Mouse (Mus musculus): ENCODE measurements around the gene Gm20683. TPM values are rescaled to one million over a fixed set of nuclear protein-coding genes. Genes with fewer than 3 reads are reported as not detected.

The Gm20683 gene
- polyA plus RNA-seq, 1 experiment from 2014 or later: 1.4 TPM

GRCm38 (mm10) chr17:25824362-25825142, 17.0 kb downstream of the Gm20683 start:
- 69% methylated on average over 17 of the region's 17 CpGs for WGBS
- H3K4me2 ChIP-seq (replicated peaks; ENCODE audit: low read depth, low read length): peak overlapping the region; percentile 87
- no peak for ATAC-seq (ENCODE audit: insufficient number of reproducible peaks, insufficient read depth, low FRiP score, low read depth)
- H3K4me3 ChIP-seq (ENCODE audit: low read depth, low read length): peak overlapping the region; percentile 61
- no peak overlapping the region for H3K27ac ChIP-seq (ENCODE audit: low read length)
- no peaks in the 10 kb centered on the region for H3K9me3 ChIP-seq (ENCODE audit: control insufficient read depth, low read depth, low read length)
- peaks cover 9% of the 10 kb centered on the region for H3K27me3 ChIP-seq (ENCODE audit: control insufficient read depth, insufficient read depth, low read length)
- H3K4me1 ChIP-seq (ENCODE audit: control insufficient read depth, insufficient read depth, low read length): peaks cover 19% of the 10 kb centered on the region
- H3K36me3 ChIP-seq (ENCODE audit: control insufficient read depth, insufficient read depth, low read length): peaks cover 16% of the 10 kb centered on the region
- peak overlapping the region; percentile 63; the same call in 1 of the 2 replicates for H3K9ac ChIP-seq (replicated peaks; ENCODE audit: low read depth, low read length)

GRCm38 (mm10) chr17:25823452-25823851, 18.1 kb downstream of the Gm20683 start, which contains the start of gene Wdr24:
TSS of gene Wdr24 (plus strand) at chr17:25823627.
- Histone ChIP-seq H3K4me1 (ENCODE audit: control insufficient read depth, insufficient read depth, low read length) (peaks cover 16% of the 10 kb centered on the region), H3K4me2 (replicated peaks; ENCODE audit: low read depth, low read length) (peak within 1 kb of the TSS; percentile 87), H3K4me3 (ENCODE audit: low read depth, low read length) (peak within 1 kb of the TSS; percentile 61), H3K36me3 (ENCODE audit: control insufficient read depth, insufficient read depth, low read length) (peaks cover 16% of the 10 kb centered on the region; the same call in 1 of the 2 replicates), H3K9ac (replicated peaks; ENCODE audit: low read depth, low read length) (peak within 1 kb of the TSS; percentile 63), H3K27me3 (ENCODE audit: control insufficient read depth, insufficient read depth, low read length) (peaks cover 20% of the 10 kb centered on the region), H3K27ac (ENCODE audit: low read length) (no peak within 1 kb of the TSS), H3K9me3 (ENCODE audit: control insufficient read depth, low read depth, low read length) (no peaks in the 10 kb centered on the region)
- ATAC-seq (ENCODE audit: insufficient number of reproducible peaks, insufficient read depth, low FRiP score, low read depth): peak; percentile 77; the same call in 1 of the 2 replicates
- WGBS: under 1% methylated on average over 18 of the region's 18 CpGs

- no peaks in the 10 kb centered on the region for H3K9me3 ChIP-seq (ENCODE audit: control insufficient read depth, low read depth, low read length)
- H3K4me2 ChIP-seq (replicated peaks; ENCODE audit: low read depth, low read length): peak overlapping the region; percentile 20; the same call in 1 of the 2 replicates
- H3K27ac ChIP-seq (ENCODE audit: low read length): no peak overlapping the region
- H3K36me3 ChIP-seq (ENCODE audit: control insufficient read depth, insufficient read depth, low read length): no peaks in the 10 kb centered on the region
- peaks cover 5% of the 10 kb centered on the region for H3K4me1 ChIP-seq (ENCODE audit: control insufficient read depth, insufficient read depth, low read length)
- ATAC-seq (ENCODE audit: insufficient number of reproducible peaks, insufficient read depth, low FRiP score, low read depth): peak; percentile 20; the same call in 1 of the 2 replicates
- peaks cover 24% of the 10 kb centered on the region for H3K27me3 ChIP-seq (ENCODE audit: control insufficient read depth, insufficient read depth, low read length)
- no peak overlapping the region; the same call in 1 of the 2 replicates for H3K4me3 ChIP-seq (ENCODE audit: low read depth, low read length)
- no peak overlapping the region for H3K9ac ChIP-seq (replicated peaks; ENCODE audit: low read depth, low read length)
- WGBS: 6% methylated on average over 46 of the region's 46 CpGs
These were observed 22.4 kb downstream of the Gm20683 start for GRCm38 (mm10) chr17:25818851-25819780.

GRCm38 (mm10) chr17:25817662-25818061, 23.9 kb downstream of the Gm20683 start:
- no peak overlapping the region for H3K9ac ChIP-seq (replicated peaks; ENCODE audit: low read depth, low read length)
- WGBS: 84% methylated on average over 11 of the region's 11 CpGs
- no peak overlapping the region for H3K4me3 ChIP-seq (ENCODE audit: low read depth, low read length)
- H3K36me3 ChIP-seq (ENCODE audit: control insufficient read depth, insufficient read depth, low read length): no peaks in the 10 kb centered on the region
- H3K4me1 ChIP-seq (ENCODE audit: control insufficient read depth, insufficient read depth, low read length): no peaks in the 10 kb centered on the region
- ATAC-seq (ENCODE audit: insufficient number of reproducible peaks, insufficient read depth, low FRiP score, low read depth): no peak
- H3K27ac ChIP-seq (ENCODE audit: low read length): no peak overlapping the region
- no peak overlapping the region for H3K4me2 ChIP-seq (replicated peaks; ENCODE audit: low read depth, low read length)
- H3K9me3 ChIP-seq (ENCODE audit: control insufficient read depth, low read depth, low read length): no peaks in the 10 kb centered on the region
- peaks cover 24% of the 10 kb centered on the region for H3K27me3 ChIP-seq (ENCODE audit: control insufficient read depth, insufficient read depth, low read length)

- Histone ChIP-seq H3K36me3 (ENCODE audit: control insufficient read depth, insufficient read depth, low read length) (no peaks in the 10 kb centered on the region), H3K4me3 (ENCODE audit: low read depth, low read length) (no peak overlapping the region), H3K9me3 (ENCODE audit: control insufficient read depth, low read depth, low read length) (no peaks in the 10 kb centered on the region), H3K9ac (replicated peaks; ENCODE audit: low read depth, low read length) (no peak overlapping the region), H3K4me2 (replicated peaks; ENCODE audit: low read depth, low read length) (no peak overlapping the region), H3K27ac (ENCODE audit: low read length) (no peak overlapping the region), H3K27me3 (ENCODE audit: control insufficient read depth, insufficient read depth, low read length) (peaks cover 9% of the 10 kb centered on the region; the same call in 1 of the 2 replicates), H3K4me1 (ENCODE audit: control insufficient read depth, insufficient read depth, low read length) (no peaks in the 10 kb centered on the region)
- 3% methylated on average over 20 of the region's 20 CpGs for WGBS
- no peak for ATAC-seq (ENCODE audit: insufficient number of reproducible peaks, insufficient read depth, low FRiP score, low read depth)
These were observed 28.1 kb downstream of the Gm20683 start for GRCm38 (mm10) chr17:25813471-25813870.

DNA sequence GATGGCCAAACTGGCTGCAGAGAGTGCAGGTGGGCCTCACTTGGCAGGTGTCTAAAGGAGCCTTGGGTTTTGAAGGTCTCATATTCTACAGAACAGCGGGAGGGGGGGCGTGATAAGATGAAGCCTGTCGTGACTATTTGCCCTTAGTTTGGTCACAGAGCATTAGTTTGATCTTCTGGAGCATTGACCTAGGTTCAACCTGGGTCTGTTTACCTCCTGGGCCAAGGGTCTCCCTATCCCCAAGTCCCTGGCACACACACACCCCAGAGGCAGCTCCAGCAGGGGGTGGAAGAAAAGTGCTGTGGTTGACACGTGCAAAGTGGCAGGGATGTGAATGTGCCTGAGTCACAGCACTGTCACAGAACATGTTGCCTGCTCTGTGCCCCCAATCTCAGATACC, 30.7 kb downstream of the Gm20683 start:
- WGBS: 62% methylated on average over 4 of the region's 4 CpGs
- Histone ChIP-seq H3K4me2 (replicated peaks; ENCODE audit: low read depth, low read length) (no peak overlapping the region), H3K36me3 (ENCODE audit: control insufficient read depth, insufficient read depth, low read length) (no peaks in the 10 kb centered on the region), H3K4me1 (ENCODE audit: control insufficient read depth, insufficient read depth, low read length) (no peaks in the 10 kb centered on the region), H3K9me3 (ENCODE audit: control insufficient read depth, low read depth, low read length) (no peaks in the 10 kb centered on the region), H3K9ac (replicated peaks; ENCODE audit: low read depth, low read length) (no peak overlapping the region), H3K27ac (ENCODE audit: low read length) (no peak overlapping the region), H3K27me3 (ENCODE audit: control insufficient read depth, insufficient read depth, low read length) (peaks cover 6% of the 10 kb centered on the region; the same call in 1 of the 2 replicates), H3K4me3 (ENCODE audit: low read depth, low read length) (no peak overlapping the region)
- ATAC-seq (ENCODE audit: insufficient number of reproducible peaks, insufficient read depth, low FRiP score, low read depth): no peak

DNA sequence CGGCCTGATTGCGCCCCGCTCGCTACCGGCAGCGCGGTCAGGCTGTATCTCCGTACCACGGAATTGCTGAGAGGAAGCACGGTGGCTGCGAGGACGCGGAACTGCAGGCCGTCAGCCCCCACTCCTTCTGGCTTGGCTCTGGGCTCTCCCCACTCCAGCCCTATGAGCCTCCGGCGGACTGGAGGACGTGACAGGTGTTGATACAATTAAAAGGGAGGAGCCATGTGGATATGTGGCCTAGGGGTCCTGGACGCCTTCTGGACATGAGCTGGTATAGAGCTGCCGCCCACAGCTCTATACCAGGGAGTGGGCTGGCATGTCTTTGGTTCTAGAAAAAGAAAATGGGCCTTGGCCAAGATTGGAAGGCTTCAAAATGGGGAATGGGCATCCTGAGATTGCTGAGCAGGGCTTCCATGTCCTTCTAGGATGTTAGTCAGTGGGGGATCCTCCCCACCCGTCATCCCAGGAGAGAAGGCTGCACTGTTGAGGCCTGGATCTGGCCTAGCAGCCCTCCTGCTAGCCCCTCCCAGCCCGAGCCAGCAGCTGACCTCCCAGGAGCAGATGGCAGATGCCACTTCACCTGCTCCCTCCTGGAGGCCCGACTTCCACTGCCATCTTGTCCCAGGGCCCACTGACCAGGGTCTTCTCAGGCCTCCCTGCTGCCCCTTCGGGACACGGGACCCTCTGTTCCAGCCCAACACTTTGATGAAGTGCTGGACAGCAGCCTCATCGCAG, 31.8 kb downstream of the Gm20683 start:
- 8% methylated on average over 25 of the region's 25 CpGs for WGBS
- no peak for ATAC-seq (ENCODE audit: insufficient number of reproducible peaks, insufficient read depth, low FRiP score, low read depth)

More for the DNA sequence above, 31.8 kb downstream of the Gm20683 start:
- no peaks in the 10 kb centered on the region for H3K36me3 ChIP-seq (ENCODE audit: control insufficient read depth, insufficient read depth, low read length)
- H3K27ac ChIP-seq (ENCODE audit: low read length): no peak overlapping the region; the same call in 1 of the 2 replicates
- no peaks in the 10 kb centered on the region for H3K9me3 ChIP-seq (ENCODE audit: control insufficient read depth, low read depth, low read length)
- peak overlapping the region; percentile 70 for H3K4me3 ChIP-seq (ENCODE audit: low read depth, low read length)
- peak overlapping the region; percentile 23 for H3K9ac ChIP-seq (replicated peaks; ENCODE audit: low read depth, low read length)
- no peaks in the 10 kb centered on the region for H3K4me1 ChIP-seq (ENCODE audit: control insufficient read depth, insufficient read depth, low read length)
- H3K4me2 ChIP-seq (replicated peaks; ENCODE audit: low read depth, low read length): peak overlapping the region; percentile 98
- H3K27me3 ChIP-seq (ENCODE audit: control insufficient read depth, insufficient read depth, low read length): peaks cover 6% of the 10 kb centered on the region; the same call in 1 of the 2 replicates

All from stomach, embryonic 14.5 days (tissue).